ENCODE assay signal across 24 mouse cellular contexts in the genomic region with DNA sequence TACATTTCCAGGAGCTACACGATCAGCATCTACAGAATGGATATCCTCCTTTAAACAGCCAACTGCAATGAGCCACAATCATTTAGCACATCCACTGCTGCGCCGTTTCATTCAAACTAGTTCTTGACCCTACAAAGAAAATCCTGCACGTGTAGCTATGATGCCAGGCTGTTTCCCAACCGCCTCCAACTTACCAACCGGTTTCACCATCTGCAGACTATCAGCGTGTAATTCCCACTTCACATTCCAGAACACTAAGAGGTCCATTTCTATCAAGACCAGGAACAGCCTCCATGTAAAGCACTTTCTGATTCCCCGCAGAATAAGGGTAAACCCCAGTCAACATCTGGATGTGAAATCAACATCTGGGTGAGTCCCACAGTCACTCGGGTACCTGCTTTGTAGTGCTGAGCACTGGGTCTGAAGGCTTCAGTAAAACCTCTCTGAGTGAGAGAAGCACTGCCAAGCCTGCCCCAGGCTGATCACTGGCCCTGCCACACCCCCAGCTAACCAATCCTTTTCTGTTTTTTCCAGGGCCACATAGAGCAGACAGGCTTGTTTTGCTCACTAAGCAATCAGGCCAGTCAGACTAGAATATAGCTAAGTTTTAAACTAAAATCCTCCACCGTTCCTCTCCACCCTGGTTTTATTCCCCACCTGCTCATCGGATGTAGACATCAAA. TPM values are rescaled to one million over a fixed set of nuclear protein-coding genes. Genes with fewer than 3 reads are reported as not detected.
A peak's percentile ranks its signal among the peaks of the same experiment; 100 is the strongest.
DNase-seq lines count a peak whose midpoint lies in the region; ATAC-seq and TF ChIP-seq lines count a peak whose summit lies in the region.
"Had no signal": no experiment of that assay in that cellular context is flagged by ENCODE, and none has a peak within 500 bp of the region (broad histone marks: within the 10 kb centered on the region; RNA-seq: fewer than 3 reads in every experiment).

No protein-coding gene starts in this region.

- H3K9me3 ChIP-seq in hindbrain, embryonic 13.5 days = no peaks in the 10 kb centered on the region
- H3K9me3 ChIP-seq: forebrain, embryonic 13.5 days; heart, embryonic 12.5 days; hindbrain, embryonic 12.5 days; liver, embryonic 13.5 days; lung, embryonic 15.5 days had no signal

- no peaks in the 10 kb centered on the region for H3K27me3 ChIP-seq in hindbrain, embryonic 13.5 days
- H3K27me3 ChIP-seq: forebrain, embryonic 13.5 days; heart, embryonic 12.5 days; hindbrain, embryonic 12.5 days; liver, embryonic 13.5 days; lung, embryonic 15.5 days had no signal

- intact Hi-C loops in gastrocnemius, adult 2 months (cut with DNase I) = no loop called here
- intact Hi-C loops in gastrocnemius, postnatal 36 days (cut with DNase I) = no loop called here

- TF ChIP-seq POLR2A in lung, adult 2 months (IDR thresholded peaks at IDR 0.05; ENCODE audit: borderline replicate concordance, extremely low read depth, low read depth, low read length) = no peak

- TF ChIP-seq CTCF in gastrocnemius, adult 2 months (IDR thresholded peaks at IDR 0.05) = no peak
- no peak for TF ChIP-seq CTCF in lung, adult 2 months (IDR thresholded peaks at IDR 0.05; ENCODE audit: insufficient read depth, low read length)

- no peaks in the 10 kb centered on the region for H3K36me3 ChIP-seq in hindbrain, embryonic 13.5 days
- H3K36me3 ChIP-seq: hindbrain, embryonic 12.5 days; liver, embryonic 13.5 days; lung, embryonic 15.5 days had no signal

- H3K27ac ChIP-seq in gastrocnemius, adult 2 months = peak overlapping the region; percentile 49
- H3K27ac ChIP-seq in hindbrain, embryonic 13.5 days = no peak overlapping the region
- H3K27ac ChIP-seq: forebrain, embryonic 13.5 days; hindbrain, embryonic 12.5 days; kidney, postnatal 0 days; liver, embryonic 13.5 days; lung, embryonic 15.5 days; stomach, postnatal 0 days had no signal

- no peak for DNase-seq in gastrocnemius, adult 2 months
- no peak for DNase-seq in gastrocnemius, postnatal 36 days
- DNase-seq in kidney, postnatal 25 days = peak; percentile 31 to 58
- no peak for DNase-seq in kidney, adult 9 months
- peak; percentile 18 for DNase-seq in lung, adult 2 months
- no peak for DNase-seq in lung, postnatal 25 days (ENCODE audit: low spot score)
- DNase-seq: adrenal gland, postnatal 10 days; cerebellum, adult 2 months; cerebellum, postnatal 36 days; embryo, embryonic 11 days; gastrocnemius, postnatal 10 days; heart, postnatal 10 days; liver, embryonic 13.5 days; midbrain, embryonic 14.5 days; right cerebral cortex, postnatal 14 days; thymus, adult 2 months; thymus, postnatal 4 days had no signal

- H3K9ac ChIP-seq in hindbrain, embryonic 13.5 days = no peak overlapping the region
- H3K9ac ChIP-seq: forebrain, embryonic 13.5 days; heart, embryonic 12.5 days; hindbrain, embryonic 12.5 days; liver, embryonic 13.5 days; lung, embryonic 15.5 days had no signal

- H3K4me2 ChIP-seq in hindbrain, embryonic 13.5 days = no peak overlapping the region
- H3K4me2 ChIP-seq: forebrain, embryonic 13.5 days; heart, embryonic 12.5 days; hindbrain, embryonic 12.5 days; liver, embryonic 13.5 days; lung, embryonic 15.5 days had no signal

- WGBS in lung, adult 2 months = 74% methylated on average over 11 of the region's 11 CpGs
- WGBS in hindbrain, embryonic 13.5 days = 93% methylated on average over 11 of the region's 11 CpGs

- no peaks in the 10 kb centered on the region for H3K4me1 ChIP-seq in lung, adult 2 months (ENCODE audit: control insufficient read depth, insufficient read depth, low read length)
- no peaks in the 10 kb centered on the region for H3K4me1 ChIP-seq in hindbrain, embryonic 13.5 days (replicated peaks)
- H3K4me1 ChIP-seq: heart, embryonic 12.5 days; hindbrain, embryonic 12.5 days; liver, embryonic 13.5 days; lung, embryonic 15.5 days had no signal

- no peak overlapping the region for H3K4me3 ChIP-seq in gastrocnemius, adult 2 months
- H3K4me3 ChIP-seq in lung, adult 2 months (replicated peaks; ENCODE audit: extremely low read depth, low read depth, low read length) = no peak overlapping the region
- no peak overlapping the region for H3K4me3 ChIP-seq in hindbrain, embryonic 13.5 days
- H3K4me3 ChIP-seq: forebrain, embryonic 13.5 days; heart, embryonic 12.5 days; hindbrain, embryonic 12.5 days; liver, embryonic 13.5 days; lung, embryonic 15.5 days had no signal

- ATAC-seq in hindbrain, embryonic 13.5 days (ENCODE audit: low FRiP score) = no peak
- ATAC-seq: forebrain, embryonic 13.5 days had no signal

RNA-seq across cellular contexts. Expression of gene Osbpl3, which starts 28.8 kb away (rescaled TPM):
- total RNA-seq in gastrocnemius, adult 2 months (2021) = 1 to 10 TPM; 2.2 to 3.3 TPM
- 1 to 10 TPM; 2.3 to 2.6 TPM for total RNA-seq in gastrocnemius, postnatal 36 days (2021)
- polyA plus RNA-seq in lung, adult 2 months (2012; rRNA removed) = 4.1 and 6.7 TPM in 2 replicates
- polyA plus RNA-seq in hindbrain, embryonic 13.5 days (2015; fragmentation: Nextera tagmentation; extraction: Ambion mirVana) = 4.6 and 4.8 TPM in 2 replicates

Comparison
In these comparisons a context has a peak if more than half of its experiments do, and no peak if none do; other contexts are left out.
1. DNase-seq: peak in kidney, postnatal 25 days (2 of 2) and lung, adult 2 months (single experiment); none in gastrocnemius, adult 2 months (single experiment), gastrocnemius, postnatal 36 days (0 of 2), kidney, adult 9 months (single experiment) and lung, postnatal 25 days (single experiment).